Mouse (Mus musculus): ENCODE measurements at regions not wholly inside any gene's neighbourhood (a gene's known extent, or its start where the extent isn't known, plus 50 kb on each side); places are given as distances from the start of the nearest gene placed in this dataset.

DNA sequence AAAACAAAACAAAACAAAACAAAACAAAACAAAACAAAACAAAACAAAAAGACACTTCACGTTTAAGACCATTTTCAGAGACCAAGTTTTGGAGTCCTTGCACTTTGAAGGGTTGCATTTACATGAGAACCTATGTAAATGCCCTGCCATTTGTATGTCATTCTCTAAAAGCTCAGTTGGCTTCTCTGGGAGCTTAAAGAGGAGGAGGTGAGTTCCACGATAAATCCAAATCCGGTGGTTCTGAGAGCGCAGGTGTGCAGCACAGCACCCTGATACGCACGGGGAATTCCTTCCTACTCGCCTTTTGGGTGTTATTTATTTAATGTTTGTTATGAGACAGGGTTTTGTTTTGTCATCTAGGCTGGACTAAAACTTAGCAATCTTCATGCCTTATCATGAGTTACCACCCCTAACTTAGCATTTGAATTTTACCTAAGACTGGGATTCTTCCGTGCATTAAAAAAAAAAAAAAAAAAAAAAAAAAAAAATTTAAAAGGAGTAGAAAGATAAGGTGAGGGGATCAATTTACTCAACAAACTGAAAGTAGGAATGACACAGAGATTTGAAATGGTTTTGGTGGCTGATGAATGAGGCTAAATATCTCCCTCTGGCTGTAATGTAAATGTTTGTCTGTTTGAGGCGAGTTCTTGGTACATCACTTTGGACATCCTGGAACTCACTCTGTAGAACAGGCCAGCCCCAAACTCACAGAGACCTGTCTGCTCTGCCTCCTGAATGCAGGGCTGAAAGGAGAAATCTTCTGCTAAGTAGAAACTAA is 174.4 kb upstream of the Jarid2 start:
- DNase-seq (ENCODE audit: low spot score in 2 of 2), result no peak

DNA sequence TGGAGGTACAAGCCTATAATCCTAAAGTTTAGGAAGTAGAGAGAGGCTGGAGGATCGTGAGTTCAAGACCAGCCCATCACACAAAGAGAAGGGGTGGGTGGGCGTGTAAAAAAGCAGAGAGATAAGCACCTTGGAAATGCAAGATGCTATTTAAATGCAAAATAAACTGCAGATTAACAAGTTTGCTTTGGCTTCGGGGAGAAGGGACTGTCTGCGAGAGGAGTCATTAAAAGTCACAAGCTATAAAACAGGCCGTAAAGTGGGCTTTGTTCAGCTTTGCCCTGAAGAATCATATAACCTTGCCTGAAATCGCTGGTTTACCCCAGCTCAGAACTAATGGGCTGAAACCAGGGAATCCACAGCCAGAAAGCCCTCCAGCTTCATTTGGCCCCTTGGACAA is 173.3 kb upstream of the Jarid2 start:
- DNase-seq (ENCODE audit: low spot score in 2 of 2), result no peak

DNA sequence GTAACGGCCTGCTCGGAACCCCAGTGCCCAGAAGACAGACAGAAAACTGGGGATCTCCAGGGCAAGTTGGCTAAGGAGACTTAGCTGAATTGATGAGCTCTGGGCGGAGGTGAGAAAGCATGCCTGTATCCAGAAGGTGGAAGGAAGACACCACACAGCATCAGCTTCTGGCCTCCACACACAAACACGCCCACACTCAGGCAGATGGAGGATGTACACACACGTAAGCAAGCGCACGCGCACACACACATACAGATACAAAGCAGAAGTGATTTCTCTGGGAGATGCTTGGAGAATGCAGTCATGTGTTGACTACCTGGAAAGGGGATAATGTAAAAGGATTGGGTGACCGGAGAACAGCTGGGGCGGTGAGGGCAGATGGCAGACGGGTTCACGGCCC is 171.2 kb upstream of the Jarid2 start:
- peak; percentile 56 to 59 for DNase-seq (ENCODE audit: low spot score in 2 of 2)

DNA sequence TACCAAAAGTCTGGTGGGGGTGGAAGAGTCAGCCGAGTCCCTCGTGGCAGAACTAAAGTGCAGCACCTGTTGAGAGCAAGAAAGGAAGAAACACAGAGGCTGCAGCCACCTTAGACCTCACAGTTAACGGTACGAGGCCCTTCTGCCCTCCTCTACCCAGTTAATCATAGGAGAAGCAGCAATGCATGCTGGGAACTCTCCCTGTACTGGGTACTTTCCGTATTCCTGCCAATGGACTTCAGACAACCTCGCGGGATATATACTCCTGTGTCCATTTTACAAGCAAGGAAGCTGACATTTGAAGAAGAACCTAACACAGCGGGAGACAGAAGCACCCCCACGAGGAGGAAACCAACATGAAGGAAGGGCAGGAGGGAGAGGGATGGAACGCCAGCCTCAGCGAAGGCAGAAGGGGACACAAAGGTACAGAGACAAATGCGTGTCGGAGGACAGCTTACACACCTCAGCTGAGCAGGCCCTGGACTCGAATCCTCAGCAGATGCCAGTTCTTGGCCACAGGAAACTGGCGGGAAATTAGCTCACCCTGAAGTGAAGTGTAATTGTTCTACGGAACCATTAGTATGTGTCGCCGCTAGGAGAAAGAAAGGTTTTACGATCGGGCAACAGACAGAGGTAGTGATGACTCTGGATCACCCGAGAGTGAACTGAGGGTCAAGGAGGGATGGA is 170.6 kb upstream of the Jarid2 start:
- no peak for DNase-seq (ENCODE audit: low spot score in 2 of 2)

DNA sequence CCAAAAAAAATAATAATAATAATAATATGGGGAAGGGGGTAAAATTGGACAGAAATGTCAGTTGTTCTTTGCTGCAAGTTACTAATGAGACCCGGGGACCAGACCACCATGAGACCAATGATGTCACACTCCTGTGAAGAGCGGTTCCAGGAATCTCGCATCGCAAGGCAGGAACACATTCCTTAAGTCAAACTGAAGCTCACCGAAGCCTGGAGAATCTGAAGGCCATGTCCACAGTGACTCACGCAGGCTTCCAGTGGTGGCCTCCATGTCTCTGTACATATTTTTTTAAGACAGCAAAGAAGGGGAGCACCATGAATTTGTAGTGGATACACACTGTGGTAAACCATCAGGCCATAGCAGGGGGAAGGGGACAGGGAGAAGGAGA is 170.1 kb upstream of the Jarid2 start:
- no peak for DNase-seq (ENCODE audit: low spot score in 2 of 2)

DNA sequence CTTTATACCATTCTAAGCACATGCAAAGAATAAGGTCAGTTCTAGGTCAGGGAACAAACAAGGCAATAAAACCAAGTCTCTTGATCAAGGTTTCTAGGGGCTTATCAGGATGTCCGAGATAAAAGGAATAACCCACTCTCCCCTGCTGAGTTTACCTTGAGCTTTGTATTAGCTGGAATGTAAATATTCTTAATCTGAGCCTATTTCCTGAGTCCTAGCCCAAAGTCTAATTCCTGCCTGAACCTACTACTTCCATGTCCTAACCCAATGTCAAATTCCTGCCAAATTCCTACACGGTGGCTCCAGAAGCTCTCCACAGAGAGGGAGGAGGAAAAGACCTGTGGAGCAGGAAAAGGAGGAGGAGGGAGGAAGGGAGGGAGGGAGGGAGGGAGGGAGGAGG is 169.6 kb upstream of the Jarid2 start:
- DNase-seq (ENCODE audit: low spot score in 2 of 2), result no peak

DNA sequence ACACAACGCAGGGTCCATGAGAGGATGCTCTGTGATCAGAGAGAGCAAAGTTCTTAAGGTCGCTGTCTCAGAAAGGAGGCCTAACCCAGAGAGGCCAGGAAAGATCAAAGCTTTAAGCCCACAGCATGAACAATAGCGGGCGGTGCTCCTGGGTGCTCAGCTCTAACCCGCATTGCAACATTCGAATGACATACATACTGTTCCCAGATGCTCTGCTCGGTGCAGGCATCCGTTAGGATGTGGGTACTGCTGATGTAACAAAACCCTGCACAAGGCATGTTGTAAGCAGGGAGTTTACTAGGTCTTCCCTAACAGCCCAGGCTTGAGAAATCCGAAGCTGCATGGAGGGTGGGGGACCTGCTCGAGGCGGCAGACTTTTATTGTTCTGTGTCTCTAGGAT is 164.6 kb upstream of the Jarid2 start:
- no peak for DNase-seq (ENCODE audit: low spot score in 2 of 2)

DNA sequence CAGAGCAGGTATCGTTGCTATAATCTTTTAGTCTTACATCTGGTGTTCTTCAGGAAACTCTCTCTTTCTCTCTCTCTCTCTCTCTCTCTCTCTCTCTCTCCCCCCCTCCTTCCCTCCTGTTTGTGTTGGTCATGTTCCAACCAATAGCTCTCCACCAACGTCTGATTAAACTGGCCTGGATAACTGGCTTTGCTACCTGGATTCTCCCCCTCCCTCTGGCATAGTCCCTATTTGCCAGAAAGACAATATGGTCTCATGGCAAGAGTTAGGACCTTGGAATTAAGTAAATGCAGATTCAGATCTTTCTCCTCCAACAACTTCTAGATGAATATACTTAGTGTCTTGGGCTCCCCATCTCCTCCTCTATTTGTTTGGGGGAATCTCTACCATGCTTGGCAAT is 161.6 kb upstream of the Jarid2 start:
- no peak for DNase-seq (ENCODE audit: low spot score in 2 of 2)

DNA sequence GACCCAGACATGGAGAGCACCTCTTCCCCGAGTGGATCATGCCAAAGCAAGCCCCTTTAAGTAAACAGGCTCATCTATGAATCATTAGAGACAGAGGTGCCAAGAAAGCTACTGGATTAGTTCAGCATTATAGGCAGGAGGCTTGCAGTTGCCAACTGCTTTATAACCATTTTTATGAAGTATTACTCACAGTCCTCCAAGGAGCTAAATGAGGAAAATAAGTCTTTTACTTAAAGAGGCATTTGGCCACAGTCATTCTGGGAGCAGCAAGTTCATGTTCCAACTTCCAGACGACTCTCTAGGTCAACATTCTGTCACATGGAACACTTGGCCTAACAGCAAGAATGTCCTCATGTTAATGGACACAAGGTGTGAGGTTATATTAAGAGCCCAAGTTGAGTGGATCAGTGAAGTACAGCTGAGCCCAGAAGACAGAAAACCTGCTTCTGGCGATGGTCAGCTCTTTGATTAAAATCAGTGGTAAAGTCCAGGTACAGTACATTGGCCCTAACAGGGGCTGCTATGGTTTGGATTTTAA is 160.0 kb upstream of the Jarid2 start:
- DNase-seq (ENCODE audit: low spot score in 2 of 2), result no peak

DNA sequence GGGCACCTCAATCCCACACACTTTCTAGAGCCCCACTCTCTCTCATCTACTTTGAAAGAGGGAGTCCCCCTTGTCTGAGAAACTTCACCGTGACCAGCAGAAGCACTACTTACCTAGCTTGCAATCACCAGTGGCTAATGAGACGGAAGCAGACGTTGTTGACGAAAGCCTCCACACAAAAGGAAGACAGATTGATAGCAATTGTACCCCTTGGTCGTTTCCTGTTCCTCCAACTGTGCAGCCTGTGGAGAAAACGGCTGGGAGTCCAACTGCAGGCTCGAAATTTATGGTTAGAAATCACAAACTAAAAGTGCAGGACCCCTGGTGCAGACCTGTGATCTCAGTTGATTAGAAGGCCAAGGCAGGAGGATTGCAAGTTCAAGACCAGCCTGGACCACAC is 155.8 kb upstream of the Jarid2 start:
- DNase-seq (ENCODE audit: low spot score in 2 of 2), result no peak

DNA sequence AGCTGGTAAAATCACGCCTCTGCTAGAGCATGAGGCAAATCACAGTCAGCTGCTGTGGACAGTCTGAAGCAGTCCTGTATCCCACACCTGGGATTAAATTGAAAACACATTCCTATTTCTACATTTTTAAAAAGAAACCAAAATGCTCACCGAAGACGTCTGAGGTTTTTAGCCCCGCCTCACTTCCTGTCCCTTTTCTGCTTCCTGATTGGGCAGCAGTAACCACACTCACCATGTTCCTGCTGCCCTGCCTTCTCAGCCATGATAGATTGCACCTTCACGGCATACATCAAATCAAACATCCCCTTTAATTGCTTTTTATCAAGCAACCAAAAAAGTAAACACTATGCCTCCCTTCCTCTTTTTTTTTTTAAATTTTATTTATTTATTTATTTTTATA is 150.1 kb upstream of the Jarid2 start:
- DNase-seq (ENCODE audit: low spot score in 2 of 2), result no peak

DNA sequence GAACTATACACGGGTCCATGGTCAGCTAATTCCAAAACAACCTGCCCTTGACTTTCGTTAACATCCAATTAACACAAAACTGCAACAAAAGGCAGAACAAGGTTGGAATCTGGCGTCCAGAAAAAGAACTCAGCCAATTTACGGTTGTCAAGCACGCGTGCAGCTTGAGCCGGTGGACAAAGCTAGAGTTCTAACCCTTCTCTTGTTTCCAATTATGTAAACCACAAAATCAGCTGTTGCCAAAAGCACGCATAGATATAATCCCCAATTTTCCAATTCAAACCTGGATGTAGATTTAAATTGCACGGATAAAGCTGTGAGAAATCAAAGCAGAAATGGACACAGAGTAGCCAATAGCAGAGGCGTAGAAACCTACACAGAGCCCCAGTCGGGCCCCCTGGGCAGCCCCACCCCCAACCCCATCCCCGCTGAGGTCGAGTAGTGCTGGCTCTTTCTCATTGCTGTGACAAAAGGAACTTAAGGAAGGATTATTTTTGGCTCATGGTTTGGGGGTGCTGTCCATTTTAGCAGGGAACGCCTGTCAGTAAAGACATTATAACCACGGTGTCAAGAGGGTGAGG is 149.0 kb upstream of the Jarid2 start:
- DNase-seq (ENCODE audit: low spot score in 2 of 2), result no peak

DNA sequence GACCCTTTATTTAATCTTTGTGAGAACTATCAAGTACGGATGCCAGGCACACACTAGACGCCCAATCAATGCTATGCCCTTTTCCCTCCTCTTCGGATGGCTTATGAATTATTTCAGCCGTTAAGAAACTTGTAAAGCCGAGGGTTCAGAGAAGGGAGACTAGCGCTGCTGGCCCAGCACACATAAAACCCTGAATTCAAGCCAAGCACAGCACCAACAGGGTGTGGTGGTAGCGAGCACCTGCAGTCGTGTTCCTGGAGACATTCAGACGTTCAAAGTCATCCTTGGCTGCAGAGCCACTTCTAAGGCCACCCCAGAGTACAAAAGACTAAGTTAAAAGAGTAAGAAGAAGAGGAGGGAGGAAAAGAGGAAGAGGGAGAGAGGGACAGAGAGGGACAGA is 148.5 kb upstream of the Jarid2 start:
- DNase-seq (ENCODE audit: low spot score in 2 of 2), result no peak

DNA sequence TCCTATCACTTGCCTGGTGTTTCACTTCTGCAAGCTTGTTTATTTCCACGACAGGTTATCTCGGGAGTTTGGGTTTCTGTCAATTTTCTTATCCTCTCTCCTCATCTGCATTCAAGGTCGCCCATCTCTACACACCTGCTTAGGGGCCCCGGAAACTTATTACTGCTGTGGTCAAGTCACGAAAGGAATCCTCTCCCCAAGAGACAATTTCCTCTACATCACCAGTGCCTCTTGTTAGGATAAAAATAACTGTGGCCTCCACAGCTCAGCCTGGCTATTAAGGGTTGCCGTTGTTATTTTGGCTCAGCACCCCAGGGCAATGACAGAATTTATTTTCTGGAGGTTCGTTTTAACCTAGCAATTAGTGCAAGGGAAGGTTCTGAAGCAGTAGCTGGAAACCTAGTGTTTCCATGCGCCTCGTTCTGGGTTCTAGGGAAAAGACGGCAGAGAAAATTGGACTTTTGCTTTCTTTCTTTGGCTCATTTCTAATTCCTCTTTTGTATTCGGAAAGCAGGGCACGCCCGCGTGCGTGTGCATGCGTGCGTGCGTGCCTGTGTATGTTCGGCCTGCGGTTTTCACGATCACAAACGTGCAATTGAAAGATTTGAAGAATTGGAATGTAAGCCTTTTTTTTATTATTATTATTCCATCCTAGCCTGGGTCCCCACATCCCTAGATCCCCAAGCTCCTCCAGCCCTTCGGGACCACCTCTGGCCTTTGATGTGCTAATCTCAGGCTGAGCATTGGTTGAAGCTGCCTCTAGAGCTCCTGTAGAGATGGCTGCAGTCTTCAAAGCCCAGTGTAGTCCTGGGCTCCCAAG is 147.1 kb upstream of the Jarid2 start:
- no peak for DNase-seq (ENCODE audit: low spot score in 2 of 2)

DNA sequence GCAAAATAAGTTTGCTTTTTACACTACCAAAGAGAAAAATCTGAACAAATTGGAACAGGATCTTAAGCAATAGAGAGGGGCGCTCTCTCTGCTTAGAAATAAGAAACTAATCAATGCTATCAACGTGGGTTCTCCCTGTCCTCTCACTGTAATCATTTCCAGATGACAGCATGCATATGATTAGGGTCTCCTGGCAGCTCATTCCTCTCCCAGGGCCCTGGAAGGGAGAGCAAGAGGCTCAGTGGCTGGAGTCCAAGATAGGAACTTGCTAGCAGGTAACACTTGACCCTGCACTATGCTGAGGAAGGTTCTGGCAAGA is 146.5 kb upstream of the Jarid2 start:
- no peak for DNase-seq (ENCODE audit: low spot score in 2 of 2)

DNA sequence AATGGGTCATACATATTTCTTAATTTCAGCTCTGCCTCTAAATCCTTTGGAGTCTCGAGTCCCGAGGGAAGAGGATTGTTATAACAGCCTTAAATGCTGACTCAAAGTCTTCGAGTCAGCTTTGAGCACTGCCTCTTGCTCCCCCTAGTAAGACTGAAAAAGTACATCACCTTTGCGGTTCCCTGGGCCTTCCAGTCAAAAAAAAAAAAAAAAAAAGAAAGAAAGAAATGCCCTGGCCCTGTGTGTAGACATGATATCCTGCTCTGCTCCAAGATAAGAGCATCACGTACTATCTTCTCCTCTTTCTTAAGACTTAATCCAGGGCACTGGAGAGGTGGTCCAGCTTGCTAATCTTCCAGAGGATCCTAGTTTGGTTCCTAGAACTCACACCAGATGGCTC is 145.7 kb upstream of the Jarid2 start:
- DNase-seq (ENCODE audit: low spot score in 2 of 2), result no peak

DNA sequence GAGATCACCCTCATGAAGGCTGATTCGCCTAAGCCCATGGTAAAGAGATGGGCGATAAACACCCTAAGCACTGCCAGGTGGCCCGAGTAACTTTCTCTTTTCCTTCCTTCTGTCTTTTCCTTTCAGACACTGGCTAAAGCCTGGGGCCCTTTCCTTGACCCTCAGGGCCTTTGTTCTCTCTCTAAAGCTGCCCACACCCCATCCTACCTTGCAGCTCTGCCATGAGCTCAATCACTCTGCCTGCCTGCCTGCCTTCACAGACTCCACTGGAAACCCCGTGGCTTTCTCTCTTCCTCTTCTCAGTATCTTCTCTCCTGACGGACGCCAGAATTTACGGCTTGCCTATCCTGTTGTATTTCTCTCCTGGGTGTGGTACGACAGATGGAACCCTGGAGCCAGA is 145.1 kb upstream of the Jarid2 start:
- no peak for DNase-seq (ENCODE audit: low spot score in 2 of 2)

DNA sequence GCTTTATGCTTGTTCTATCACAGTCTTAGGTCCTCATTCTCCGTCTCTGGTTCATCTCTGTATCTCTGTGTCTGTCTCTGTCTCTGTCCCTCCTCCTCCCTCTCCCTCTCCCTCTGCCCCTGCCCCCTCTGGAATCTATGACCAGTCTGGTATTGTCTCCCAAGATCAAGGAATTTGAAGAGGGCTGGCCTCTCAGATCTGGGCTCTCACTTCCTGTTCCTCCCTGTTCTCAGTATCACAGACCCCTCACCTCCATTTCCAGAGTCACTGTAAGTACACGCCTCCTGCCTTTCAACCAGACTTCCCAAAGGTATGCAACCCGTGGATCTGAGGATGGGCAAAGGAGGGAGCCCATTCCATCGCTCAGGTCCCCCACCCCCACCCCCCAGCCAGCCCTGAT is 144.7 kb upstream of the Jarid2 start:
- no peak for DNase-seq (ENCODE audit: low spot score in 2 of 2)

DNA sequence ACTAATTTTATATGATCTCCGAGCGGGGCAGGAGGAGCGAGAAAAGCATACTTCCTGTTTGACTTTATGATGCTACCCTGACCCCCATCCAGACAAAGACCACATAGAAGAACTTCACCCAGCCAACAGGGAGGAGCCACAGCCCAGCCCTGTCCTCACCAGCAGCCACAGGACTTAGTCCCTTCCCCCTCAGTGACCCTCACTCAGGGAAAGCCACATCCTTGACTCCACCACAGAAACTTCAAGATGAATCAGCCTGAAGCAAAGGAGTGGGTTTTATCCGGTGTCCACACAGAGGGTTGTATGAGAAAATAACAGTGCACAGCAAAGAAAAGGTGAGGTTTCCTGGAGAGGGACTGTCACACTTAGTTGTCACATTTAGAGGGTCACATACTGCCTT is 141.4 kb upstream of the Jarid2 start:
- DNase-seq (ENCODE audit: low spot score in 2 of 2), result no peak

DNA sequence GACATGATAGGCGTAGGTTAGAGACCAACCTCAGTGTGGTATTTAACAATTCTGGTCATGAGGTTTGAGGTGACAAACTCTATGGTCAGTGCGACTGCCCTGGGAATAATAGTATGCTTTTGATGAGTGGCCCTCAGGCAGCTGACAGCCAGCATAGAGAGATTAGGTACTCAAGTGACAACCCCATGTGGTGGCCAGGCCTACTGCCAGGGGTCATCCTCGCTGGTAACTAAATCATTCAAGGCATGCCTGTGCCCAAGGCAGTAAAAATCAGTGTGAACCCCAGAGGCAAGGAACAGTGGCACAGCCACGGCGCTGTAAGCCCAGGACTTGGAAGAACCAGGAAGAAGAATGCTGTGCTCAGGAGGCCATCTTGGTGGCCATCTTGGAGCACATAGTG is 134.6 kb upstream of the Jarid2 start:
- no peak for DNase-seq (ENCODE audit: low spot score in 2 of 2)

DNA sequence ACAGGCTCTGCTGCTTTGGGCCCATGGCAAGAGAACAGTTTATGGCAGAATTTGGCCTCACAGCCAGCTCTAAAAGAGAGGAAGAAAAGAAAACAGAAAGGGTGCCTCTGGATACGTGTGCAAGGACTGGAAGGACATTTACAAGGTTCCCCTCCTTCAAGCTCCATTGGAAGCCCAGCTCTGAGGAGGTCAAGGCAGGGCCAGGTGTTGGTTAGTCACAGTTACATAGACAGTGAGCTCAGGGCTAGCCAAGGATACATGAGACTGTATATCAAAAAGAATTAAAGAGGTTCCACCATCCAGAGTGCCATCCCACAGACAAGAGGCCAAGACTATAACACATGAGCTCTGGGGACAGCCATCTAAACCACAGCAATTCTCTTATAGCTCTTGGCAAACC is 131.6 kb upstream of the Jarid2 start:
- no peak for DNase-seq (ENCODE audit: low spot score in 2 of 2)

DNA sequence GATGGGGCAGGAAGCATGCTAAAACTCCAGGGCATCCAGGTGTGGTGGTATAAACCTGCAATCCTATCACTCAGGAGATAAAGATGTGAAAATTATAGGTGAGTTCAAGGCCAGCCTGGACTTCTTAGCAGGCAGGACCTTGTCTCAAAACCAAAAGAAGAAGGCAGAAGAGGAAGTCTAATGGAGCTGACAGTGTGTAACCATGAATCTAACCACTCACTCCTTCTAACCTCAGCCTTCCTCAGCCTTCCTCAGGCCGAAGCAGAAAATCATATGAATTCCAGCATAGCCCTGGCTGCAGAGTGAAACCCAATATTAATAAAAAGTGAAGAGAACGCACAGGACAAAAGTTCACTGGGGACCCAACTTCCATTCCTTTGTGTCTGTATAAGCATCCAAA is 128.2 kb upstream of the Jarid2 start:
- no peak for DNase-seq (ENCODE audit: low spot score in 2 of 2)
